Mouse (Mus musculus) embryonic facial prominence, embryonic 10.5 days (tissue): Measurements from ENCODE around the gene Cldn34b3. TPM values are rescaled to one million over a fixed set of nuclear protein-coding genes. Genes with fewer than 3 reads are reported as not detected.
"Not testable (repeated sequence)": the region's sequence is repeated elsewhere in the genome, so short reads cannot be mapped to it uniquely, and the experiment has no call there.

Source experiments
- DNase-seq: peaks from one replicate; pipeline ENCODE4 v3.0.0-alpha.2; 2017; ENCODE audit warnings: low spot score
- H3K27ac ChIP-seq: fragments of 300-500 bp; sonication (generic); replicated peaks from 2 replicates; pipeline ENCODE4 v1.5.1; 2016; ENCODE audit warnings: mild to moderate bottlenecking
- H3K27me3 ChIP-seq: fragments of 300-500 bp; sonication (generic); replicated peaks from 2 replicates; pipeline ENCODE4 v1.6.1; 2016; ENCODE audit warnings: low read depth, mild to moderate bottlenecking; ENCODE audit not compliant: poor library complexity, severe bottlenecking
- H3K36me3 ChIP-seq: fragments of 300-500 bp; sonication (generic); replicated peaks from 2 replicates; pipeline ENCODE4 v1.6.1; 2016; ENCODE audit warnings: mild to moderate bottlenecking, moderate library complexity
- H3K4me1 ChIP-seq: fragments of 300-500 bp; sonication (generic); 2 replicates; pipeline ENCODE4 v1.6.1; 2016
- H3K4me3 ChIP-seq: fragments of 300-500 bp; sonication (generic); 2 replicates; pipeline ENCODE4 v1.5.1; 2016; ENCODE audit warnings: mild to moderate bottlenecking, moderate library complexity
- H3K9me3 ChIP-seq: fragments of 300-500 bp; sonication (generic); 2 replicates; pipeline ENCODE4 v1.6.1; 2016; ENCODE audit warnings: mild to moderate bottlenecking
- whole genome bisulfite sequencing: fragments of 180-500 bp; shearing (Covaris S2); methylation state at CpG from one replicate; pipeline ENCODE4 v1.1.7; 2016; 5-methylcytosine and 5-hydroxymethylcytosine counted together
- polyA plus RNA-seq: library from polyadenylated mRNA; unstranded; fragments of >200 nt; fragmentation: Nextera tagmentation; extraction: Ambion mirVana; gene quantifications from 2 replicates; pipeline ENCODE4 v1.2.1, GENCODE M21; 2016

Gene Cldn34b3
- polyA plus RNA-seq, result not detected in 2 replicates

DNA sequence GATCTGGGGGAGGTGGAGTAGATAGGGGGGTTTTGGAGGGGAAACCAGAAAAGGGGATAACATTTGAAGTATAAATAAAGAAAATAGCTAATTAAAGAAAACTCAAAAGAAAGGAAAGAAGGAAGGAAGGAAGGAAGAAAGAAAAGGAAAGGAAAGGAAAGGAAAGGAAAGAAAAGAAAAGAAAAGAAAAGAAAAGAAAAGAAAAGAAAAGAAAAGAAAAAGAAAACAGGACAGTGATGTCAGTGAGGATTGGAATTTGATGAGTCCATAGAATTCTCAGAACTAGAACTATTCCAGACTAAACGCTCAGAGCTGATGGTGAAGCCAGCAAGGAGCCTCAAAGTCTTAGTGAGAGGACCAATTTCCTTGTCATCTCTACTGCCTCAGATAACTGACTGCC, at the start of gene Cldn34b3:
Gene Cldn34b3, plus strand, starts transcription at position 301 of the 400 bp plus-strand sequence.
- not testable (repeated sequence) for H3K36me3 ChIP-seq, H3K27me3 ChIP-seq, H3K9me3 ChIP-seq, H3K27ac ChIP-seq, DNase-seq, H3K4me1 ChIP-seq, H3K4me3 ChIP-seq
- WGBS, result 87% methylated on average over 1 of the region's 1 CpGs

Other genes starting within 250 kb of the Cldn34b3 start
- not detected in 2 replicates for gene Cldn34b4, start 129.0 kb downstream of the Cldn34b3 start, polyA plus RNA-seq